Mouse (Mus musculus) inflammation-experienced regulatory T-cells, adult 16 weeks (primary cell): ENCODE measurements around the gene Il20ra. TPM values are rescaled to one million over a fixed set of nuclear protein-coding genes. Genes with fewer than 3 reads are reported as not detected.

Experiments
- polyA plus RNA-seq: library from polyadenylated mRNA; unstranded; fragments of 100-300 nt; shearing (Covaris generic); gene quantifications from one replicate; pipeline ENCODE4 v1.2.1, GENCODE M21; 2017

Il20ra gene
- polyA plus RNA-seq = 0.13 TPM

DNA sequence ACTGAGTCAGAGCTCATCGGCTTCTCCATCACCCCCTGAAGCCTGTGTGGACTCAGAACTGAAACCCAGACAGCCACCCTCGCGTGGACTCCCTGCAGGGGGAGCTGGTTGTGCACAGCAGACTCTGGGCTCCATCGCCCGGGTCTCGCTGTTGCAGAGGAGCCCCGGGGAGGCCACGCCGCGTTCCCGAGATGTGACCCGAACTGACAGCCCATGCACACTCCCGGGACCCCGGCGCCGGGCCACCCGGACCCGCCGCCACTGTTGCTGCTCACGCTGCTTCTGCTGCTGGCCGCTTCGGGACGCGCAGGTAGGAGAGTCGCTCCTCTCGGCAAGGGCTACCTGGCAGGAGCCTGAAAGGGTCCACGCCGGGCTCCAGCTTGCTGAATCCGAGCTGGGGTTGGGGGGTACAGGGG is at the start of gene Il20ra:
Gene Il20ra (plus strand): TSS at position 150 of the 416 bp plus-strand sequence.

Other genes with a start within 250 kb of the Il20ra start
- gene Ifngr1, start 120.6 kb upstream of the Il20ra start, polyA plus RNA-seq = 583 TPM
- gene Il22ra2, start 90.6 kb upstream of the Il20ra start, polyA plus RNA-seq = not detected
- not detected for gene Slc35d3, start 138.9 kb downstream of the Il20ra start, polyA plus RNA-seq
- gene Pex7, start 195.1 kb downstream of the Il20ra start, polyA plus RNA-seq = 8.0 TPM
- gene Map3k5, start 221.9 kb downstream of the Il20ra start, polyA plus RNA-seq = 9.1 TPM